Mouse (Mus musculus): ENCODE results near the gene Mgat3.

The Mgat3 gene

GRCm38 (mm10) chr15:80173001-80173771, at the start of gene Mgat3:
TSS of gene Mgat3 (plus strand) at chr15:80173721.
- peak; percentile 56 for DNase-seq (ENCODE audit: inconsistent ontology term)

DNA sequence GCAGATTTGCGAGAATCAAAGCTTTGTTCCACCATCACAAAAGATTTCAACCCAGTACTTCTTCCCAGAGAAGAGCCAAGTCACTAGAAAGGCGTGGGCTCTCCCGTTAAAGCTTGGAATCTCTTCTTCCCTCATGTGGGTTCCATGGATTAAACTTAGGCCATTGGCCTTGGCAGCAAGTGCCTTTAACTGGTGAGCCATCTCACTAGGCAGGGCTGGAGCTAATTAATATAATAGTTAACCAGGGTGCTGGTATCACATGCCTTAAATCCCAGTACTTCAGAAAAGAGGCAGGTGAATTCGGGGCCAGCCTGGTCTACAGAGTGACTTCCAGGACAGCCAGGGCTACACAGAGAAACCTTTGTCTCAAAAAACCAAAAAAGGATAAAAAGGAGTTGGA, 48.9 kb upstream of the Mgat3 start:
- no peak for DNase-seq (ENCODE audit: inconsistent ontology term)

DNA sequence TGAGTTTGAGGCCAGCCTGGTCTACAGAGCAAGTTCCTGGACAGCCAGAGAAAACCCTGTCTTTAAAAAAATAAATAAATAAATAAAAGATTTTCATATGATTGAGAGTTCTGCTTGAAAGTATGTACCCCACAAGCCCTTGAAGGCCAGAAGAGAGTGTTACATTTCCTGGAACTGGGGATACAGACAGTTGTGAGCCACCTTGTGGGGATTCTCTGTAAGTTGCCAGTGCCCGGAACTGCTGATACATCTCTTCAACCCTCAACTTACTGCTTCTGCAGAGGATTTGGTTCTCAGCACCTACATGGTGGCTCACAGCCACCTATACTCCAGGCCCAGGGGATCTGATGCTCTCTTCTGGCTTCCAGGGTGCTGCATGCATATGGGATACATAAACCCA, 46.3 kb upstream of the Mgat3 start:
- peak; percentile 16 for DNase-seq (ENCODE audit: inconsistent ontology term)

DNA sequence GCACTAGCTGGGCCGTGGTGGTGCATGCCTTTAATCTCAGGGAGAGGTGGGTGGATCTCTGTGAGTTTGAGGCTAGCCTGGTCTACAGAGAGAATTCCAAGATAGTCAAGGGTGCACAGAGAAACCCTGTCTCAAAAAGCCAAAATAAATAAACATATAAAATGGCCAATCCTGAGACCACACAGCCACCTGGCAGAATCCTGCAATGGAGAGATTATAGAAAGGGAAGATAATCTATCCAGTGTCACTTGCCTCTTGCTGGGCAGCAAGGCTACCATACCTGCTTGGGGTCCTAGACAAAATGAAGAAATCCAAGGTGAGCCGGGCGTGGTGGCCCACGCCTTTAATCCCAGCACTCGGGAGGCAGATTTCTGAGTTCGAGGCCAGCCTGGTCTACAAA, 43.5 kb upstream of the Mgat3 start:
- DNase-seq (ENCODE audit: inconsistent ontology term) = no peak

- DNase-seq (ENCODE audit: inconsistent ontology term) = no peak
Observed at GRCm38 (mm10) chr15:80130689-80131088, 42.8 kb upstream of the Mgat3 start.

GRCm38 (mm10) chr15:80131421-80131820, 42.1 kb upstream of the Mgat3 start:
- no peak for DNase-seq (ENCODE audit: inconsistent ontology term)

- no peak for DNase-seq (ENCODE audit: inconsistent ontology term)
Observed at GRCm38 (mm10) chr15:80132452-80132851, 41.1 kb upstream of the Mgat3 start.

- peak; percentile 96 for DNase-seq (ENCODE audit: inconsistent ontology term)
Observed at GRCm38 (mm10) chr15:80132993-80133586, 40.4 kb upstream of the Mgat3 start, which contains the start of gene Tab1. TSS of gene Tab1 (plus strand) at chr15:80133127.

GRCm38 (mm10) chr15:80133682-80134449, 39.7 kb upstream of the Mgat3 start:
- peak; percentile 58 for DNase-seq (ENCODE audit: inconsistent ontology term)

DNA sequence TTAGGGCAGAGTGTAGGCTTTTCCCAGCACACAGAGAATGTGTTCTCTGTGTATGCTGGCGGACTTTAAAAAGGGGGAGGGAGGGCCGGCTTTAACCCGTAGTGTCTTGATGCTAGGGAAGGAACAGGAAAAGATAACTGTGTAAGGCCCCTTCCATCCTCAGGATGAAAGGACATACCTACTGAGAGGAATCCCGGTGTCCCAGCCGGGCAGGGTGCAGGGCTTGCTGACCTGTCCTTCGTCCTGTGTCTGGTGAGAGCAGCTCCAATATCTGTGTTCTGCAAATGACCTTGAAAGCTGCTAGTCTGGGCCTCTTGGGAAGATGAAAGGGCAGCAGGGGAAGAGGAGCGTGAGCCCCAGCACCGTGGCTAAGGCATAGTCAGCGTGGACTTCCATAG, 39.1 kb upstream of the Mgat3 start:
- no peak for DNase-seq (ENCODE audit: inconsistent ontology term)

DNA sequence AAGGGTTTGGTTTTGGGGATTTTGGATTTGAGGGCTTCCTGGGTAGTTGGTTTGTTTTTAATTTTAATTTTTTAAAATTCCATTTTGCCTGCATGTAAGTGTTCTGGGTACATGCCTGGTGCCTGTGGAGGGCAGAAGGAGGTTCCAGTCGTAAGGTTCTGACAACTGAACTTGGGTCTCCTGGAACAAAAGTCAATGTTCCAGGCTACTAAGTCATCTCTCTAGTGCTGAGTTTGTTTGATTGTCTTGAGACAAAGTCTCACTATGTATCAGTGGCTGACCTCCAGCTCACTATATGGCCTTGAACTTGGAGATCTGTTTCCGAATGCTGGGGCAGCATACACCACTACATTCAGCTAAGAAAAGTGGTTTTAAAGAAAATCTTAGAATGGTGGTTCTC, 38.0 kb upstream of the Mgat3 start:
- DNase-seq (ENCODE audit: inconsistent ontology term) = no peak

DNA sequence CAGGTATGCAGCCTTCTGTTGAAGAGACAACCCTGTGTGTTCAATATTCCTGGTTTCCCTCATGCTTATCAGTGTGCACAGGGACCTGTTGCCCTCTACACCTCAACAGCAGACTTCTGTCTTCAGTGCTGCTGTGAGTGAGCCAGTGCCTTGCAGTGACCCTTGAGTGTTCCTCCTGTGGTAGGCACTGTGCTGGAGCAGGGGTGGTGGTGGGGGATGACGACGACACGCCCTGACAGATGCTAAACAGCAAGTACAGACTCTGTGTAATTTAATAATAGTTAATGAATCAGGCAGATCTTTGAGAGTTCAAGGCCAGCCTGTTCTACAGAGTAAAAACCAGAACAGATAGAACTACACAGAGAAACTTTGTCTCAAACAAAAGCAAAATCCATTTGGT, 36.9 kb upstream of the Mgat3 start:
- no peak for DNase-seq (ENCODE audit: inconsistent ontology term)

DNA sequence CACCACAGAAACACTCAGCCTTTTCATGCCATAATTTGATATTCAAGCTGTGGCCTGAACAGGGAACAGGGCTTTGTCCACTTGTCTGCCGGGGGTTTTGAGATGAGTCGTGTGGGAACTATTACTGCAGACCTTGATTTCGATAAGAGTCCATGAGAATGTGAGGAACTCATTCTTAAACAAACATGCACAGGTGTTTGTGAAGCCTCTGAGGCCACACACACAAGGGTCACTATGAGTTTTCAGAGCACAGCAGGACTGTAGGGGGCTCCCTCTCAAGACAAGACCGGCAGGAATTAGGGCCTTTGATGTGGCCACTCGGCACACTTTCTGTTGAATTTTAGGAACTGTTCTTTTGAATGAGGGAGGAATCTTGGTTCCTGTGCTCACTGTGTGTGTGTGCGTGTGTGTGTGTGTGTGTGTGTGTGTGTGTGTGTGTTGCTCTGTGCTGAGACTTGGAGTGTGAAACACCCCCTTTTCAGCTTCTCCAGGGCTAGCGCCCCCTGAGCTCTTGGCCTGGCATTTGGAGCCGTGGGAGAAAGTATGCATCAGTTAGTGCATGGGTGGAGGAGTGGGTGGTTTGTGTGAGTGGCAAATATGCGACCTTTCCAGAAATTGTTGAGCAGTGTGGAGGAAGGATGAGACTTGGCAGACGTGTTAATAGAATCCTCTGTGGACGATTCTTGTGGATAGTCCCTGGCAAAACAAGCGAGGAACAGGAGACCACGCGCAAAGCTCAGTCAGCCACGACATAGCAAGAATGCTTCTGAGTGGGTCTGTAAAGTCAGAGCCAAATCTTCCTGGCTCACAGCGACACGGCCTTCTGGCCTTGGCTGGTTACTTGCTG, 35.4 kb upstream of the Mgat3 start:
- DNase-seq (ENCODE audit: inconsistent ontology term) = peak; percentile 92

GRCm38 (mm10) chr15:80140302-80140701, 33.2 kb upstream of the Mgat3 start:
- no peak for DNase-seq (ENCODE audit: inconsistent ontology term)

DNA sequence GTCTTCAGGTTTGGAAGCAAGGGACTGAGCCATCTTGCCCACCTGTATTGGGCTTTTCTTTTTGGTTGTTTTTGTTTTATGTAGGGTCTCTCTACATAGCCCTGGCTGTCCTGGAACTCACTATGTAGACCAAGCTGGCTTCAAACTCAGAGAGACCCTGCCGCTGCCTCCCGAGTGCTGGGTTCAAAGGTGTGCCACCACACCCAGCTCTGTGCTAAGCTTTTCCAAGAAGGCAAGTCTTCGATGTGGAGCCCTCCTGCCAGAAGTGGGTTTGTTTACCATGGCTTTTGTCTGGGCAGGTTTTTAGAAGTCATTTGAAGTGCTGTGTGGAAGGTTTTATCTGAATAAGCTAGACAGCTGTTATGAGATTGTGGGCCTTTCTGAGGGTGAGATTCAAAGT, 32.6 kb upstream of the Mgat3 start:
- no peak for DNase-seq (ENCODE audit: inconsistent ontology term)

- no peak for DNase-seq (ENCODE audit: inconsistent ontology term)
Observed at GRCm38 (mm10) chr15:80142130-80142529, 31.4 kb upstream of the Mgat3 start.

- no peak for DNase-seq (ENCODE audit: inconsistent ontology term)
Observed at GRCm38 (mm10) chr15:80143760-80144159, 29.8 kb upstream of the Mgat3 start.

GRCm38 (mm10) chr15:80145397-80145796, 28.1 kb upstream of the Mgat3 start:
- no peak for DNase-seq (ENCODE audit: inconsistent ontology term)

DNA sequence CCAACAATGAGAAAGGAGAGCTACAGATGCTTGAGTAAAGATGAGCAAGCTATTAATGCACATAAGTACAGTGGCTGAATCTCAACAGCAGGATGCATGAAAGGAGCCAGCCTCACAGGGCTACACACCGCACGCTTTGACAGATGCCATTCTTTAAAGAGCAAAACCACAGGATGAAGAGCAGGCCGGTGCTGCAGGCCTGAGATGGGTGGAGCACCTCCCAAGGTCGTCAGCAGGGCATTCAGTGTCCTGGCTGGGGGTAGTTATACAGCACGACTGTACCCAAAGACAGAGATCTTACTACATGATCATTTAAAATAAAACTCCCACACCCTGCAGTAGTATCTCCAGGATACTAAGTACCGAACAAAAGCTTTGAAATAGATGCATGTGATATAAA, 27.4 kb upstream of the Mgat3 start:
- DNase-seq (ENCODE audit: inconsistent ontology term) = no peak

DNA sequence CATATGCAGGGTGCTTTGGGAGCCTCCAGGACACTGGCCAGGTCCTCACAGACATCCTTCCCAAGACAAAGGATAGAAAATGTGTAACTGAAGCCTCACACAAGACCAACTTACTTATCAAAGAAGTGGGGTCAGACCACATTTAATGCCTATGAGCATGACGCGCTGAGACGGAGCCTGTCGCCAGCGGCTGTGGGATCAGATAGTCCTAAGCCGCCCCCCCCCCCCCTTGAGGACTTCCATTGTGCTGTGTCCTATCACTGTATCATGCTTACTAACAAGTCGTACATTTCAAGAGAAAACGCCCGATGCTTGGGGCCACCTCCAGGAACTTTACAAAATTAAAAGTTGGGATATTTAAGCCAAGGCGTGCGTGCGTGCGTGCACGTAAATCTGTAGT, 26.4 kb upstream of the Mgat3 start:
- DNase-seq (ENCODE audit: inconsistent ontology term) = no peak

DNA sequence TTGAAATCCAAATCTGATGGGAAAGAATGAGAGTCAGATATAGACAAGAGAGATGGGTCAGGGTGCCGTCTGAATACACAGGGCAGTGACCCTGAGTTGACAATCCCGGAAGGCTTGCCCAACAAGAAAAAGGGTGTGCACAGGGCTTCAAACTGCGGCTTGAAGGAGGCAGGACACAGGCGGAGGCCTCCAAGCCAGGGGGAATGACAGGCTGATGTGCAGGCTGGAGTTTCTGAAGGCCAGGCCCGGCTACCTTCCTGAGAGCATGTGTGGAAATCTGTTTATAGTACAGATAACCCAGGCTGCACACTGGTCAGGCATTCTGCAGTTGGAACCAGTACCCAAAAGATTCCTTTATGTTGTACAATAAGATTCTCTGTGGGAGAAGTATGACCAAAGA, 26.0 kb upstream of the Mgat3 start:
- no peak for DNase-seq (ENCODE audit: inconsistent ontology term)

DNA sequence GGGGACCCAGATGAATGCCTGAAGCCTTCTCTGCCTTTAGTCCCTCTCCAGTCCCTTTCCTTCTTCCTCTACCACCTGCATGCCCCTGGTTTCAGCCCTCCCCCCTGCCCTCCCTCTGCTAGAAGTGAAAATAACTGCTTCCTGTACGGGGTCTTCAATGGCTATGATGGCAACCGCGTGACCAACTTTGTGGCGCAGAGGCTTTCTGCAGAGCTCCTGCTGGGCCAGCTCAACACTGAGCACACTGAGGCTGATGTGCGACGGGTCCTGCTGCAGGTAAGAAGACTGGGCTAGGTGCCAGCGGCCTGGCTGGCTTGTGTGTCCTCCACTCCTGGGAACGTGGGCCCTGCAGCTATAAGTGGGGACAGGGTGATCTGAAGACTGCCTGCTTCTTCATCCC, 25.0 kb upstream of the Mgat3 start:
- no peak for DNase-seq (ENCODE audit: inconsistent ontology term)
